Mouse (Mus musculus): ENCODE data around the gene Gsdma3.

The Gsdma3 gene

GRCm38 (mm10) chr11:98625611-98626410 lies at the start of gene Gsdma3, which contains the start of gene Gm12355:
TSS of gene Gsdma3 (plus strand) at chr11:98626360.
TSS of gene Gm12355 (minus strand) at chr11:98625661.
- no peak for DNase-seq (ENCODE audit: low read depth)

GRCm38 (mm10) chr11:98577776-98578175 lies 48.4 kb upstream of the Gsdma3 start:
- DNase-seq (ENCODE audit: low read depth), result no peak

- peak; percentile 68 for DNase-seq (ENCODE audit: low read depth)
Measured at GRCm38 (mm10) chr11:98580301-98581121, 45.6 kb upstream of the Gsdma3 start.

- peak; percentile 57 for DNase-seq (ENCODE audit: low read depth)
Measured at GRCm38 (mm10) chr11:98581286-98582029, 44.7 kb upstream of the Gsdma3 start.

- DNase-seq (ENCODE audit: low read depth), result no peak
Measured at GRCm38 (mm10) chr11:98582030-98582388, 44.2 kb upstream of the Gsdma3 start.

GRCm38 (mm10) chr11:98582551-98583264 lies 43.5 kb upstream of the Gsdma3 start:
- peak; percentile 53 for DNase-seq (ENCODE audit: low read depth)

GRCm38 (mm10) chr11:98583265-98583552 lies 43.0 kb upstream of the Gsdma3 start:
- peak; percentile 69 for DNase-seq (ENCODE audit: low read depth)

GRCm38 (mm10) chr11:98583571-98583970 lies 42.6 kb upstream of the Gsdma3 start:
- DNase-seq (ENCODE audit: low read depth), result peak; percentile 62

- DNase-seq (ENCODE audit: low read depth), result no peak
Measured at GRCm38 (mm10) chr11:98584146-98584545, 42.0 kb upstream of the Gsdma3 start.

GRCm38 (mm10) chr11:98584629-98585177 lies 41.5 kb upstream of the Gsdma3 start:
- no peak for DNase-seq (ENCODE audit: low read depth)

- DNase-seq (ENCODE audit: low read depth), result no peak
Measured at GRCm38 (mm10) chr11:98586087-98586891, 39.9 kb upstream of the Gsdma3 start.

- DNase-seq (ENCODE audit: low read depth), result peak; percentile 98
Measured at GRCm38 (mm10) chr11:98586892-98587563, 39.1 kb upstream of the Gsdma3 start, which contains the start of gene Ormdl3. TSS of gene Ormdl3 (minus strand) at chr11:98587368.

- DNase-seq (ENCODE audit: low read depth), result peak; percentile 95
Measured at GRCm38 (mm10) chr11:98587684-98588546, 38.2 kb upstream of the Gsdma3 start.

- no peak for DNase-seq (ENCODE audit: low read depth)
Measured at GRCm38 (mm10) chr11:98588833-98589281, 37.3 kb upstream of the Gsdma3 start.

GRCm38 (mm10) chr11:98589306-98589705 lies 36.9 kb upstream of the Gsdma3 start:
- no peak for DNase-seq (ENCODE audit: low read depth)

GRCm38 (mm10) chr11:98590548-98591445 lies 35.4 kb upstream of the Gsdma3 start:
- no peak for DNase-seq (ENCODE audit: low read depth)

- no peak for DNase-seq (ENCODE audit: low read depth)
Measured at GRCm38 (mm10) chr11:98595021-98595420, 31.1 kb upstream of the Gsdma3 start.

- DNase-seq (ENCODE audit: low read depth), result no peak
Measured at GRCm38 (mm10) chr11:98595473-98595872, 30.7 kb upstream of the Gsdma3 start.

Measured in c-Kit-positive CD71-positive TER-119-negative erythroid progenitor cells, embryonic 14.5 days (primary cell).